Mouse (Mus musculus) layer of hippocampus, adult 8-10 months (tissue): ENCODE measurements around the gene Slc29a1. TPM values are rescaled to one million over a fixed set of nuclear protein-coding genes. Genes with fewer than 3 reads are reported as not detected.

Source experiments
- DNase-seq, 2 experiments: peaks; one replicate each; pipeline ENCODE4 v3.0.0; 2022; ENCODE audit warnings: low spot score in 2 of 2
- total RNA-seq, 4 experiments: library from RNA; stranded (reverse); gene quantifications; 2 replicates each; pipeline ENCODE4 v1.2.4; 2022

Gene Slc29a1
- total RNA-seq, 4 experiments from 2014 or later: 19.4 to 26.3 (median 21.0) TPM

- DNase-seq: peak; percentile 57 to 62
Measured at GRCm38 (mm10) chr17:45572103-45573086, 27.0 kb downstream of the Slc29a1 start.

- no peak for DNase-seq
Measured at GRCm38 (mm10) chr17:45569999-45570398, 29.4 kb downstream of the Slc29a1 start.

GRCm38 (mm10) chr17:45568990-45569389 lies 30.4 kb downstream of the Slc29a1 start:
- no peak for DNase-seq

GRCm38 (mm10) chr17:45567162-45567601 lies 32.2 kb downstream of the Slc29a1 start:
- no peak for DNase-seq

- peak in 1 of 2 experiments; percentile 46 for DNase-seq
Measured at GRCm38 (mm10) chr17:45566360-45567161, 32.8 kb downstream of the Slc29a1 start.

GRCm38 (mm10) chr17:45566031-45566359 lies 33.4 kb downstream of the Slc29a1 start:
- no peak for DNase-seq

GRCm38 (mm10) chr17:45565103-45565502 lies 34.3 kb downstream of the Slc29a1 start:
- no peak for DNase-seq

- DNase-seq: no peak
Measured at GRCm38 (mm10) chr17:45564531-45565084, 34.8 kb downstream of the Slc29a1 start.

GRCm38 (mm10) chr17:45563655-45564530 lies 35.5 kb downstream of the Slc29a1 start, which contains the start of gene Slc35b2:
Gene Slc35b2 (plus strand): TSS chr17:45563874.
- DNase-seq: peak; percentile 82 to 86

GRCm38 (mm10) chr17:45563216-45563615 lies 36.2 kb downstream of the Slc29a1 start:
- no peak for DNase-seq

- DNase-seq: no peak
Measured at GRCm38 (mm10) chr17:45559732-45560525, 39.5 kb downstream of the Slc29a1 start.

GRCm38 (mm10) chr17:45557998-45558862 lies 41.2 kb downstream of the Slc29a1 start:
- no peak for DNase-seq

GRCm38 (mm10) chr17:45557246-45557824 lies 42.1 kb downstream of the Slc29a1 start:
- DNase-seq: no peak

- no peak for DNase-seq
Measured at GRCm38 (mm10) chr17:45556514-45557245, 42.7 kb downstream of the Slc29a1 start.

GRCm38 (mm10) chr17:45556107-45556489 lies 43.3 kb downstream of the Slc29a1 start:
- DNase-seq: no peak

GRCm38 (mm10) chr17:45555452-45556106 lies 43.8 kb downstream of the Slc29a1 start, which contains the start of gene Nfkbie:
Gene Nfkbie (plus strand): TSS chr17:45555703.
- DNase-seq: peak; percentile 78 to 82

- DNase-seq: no peak
Measured at GRCm38 (mm10) chr17:45554420-45554819, 45.0 kb downstream of the Slc29a1 start.
